Mouse (Mus musculus) liver, embryonic 16.5 days (tissue): ENCODE data around the gene Dusp22. TPM values are rescaled to one million over a fixed set of nuclear protein-coding genes. Genes with fewer than 3 reads are reported as not detected.

Experiments used
- ATAC-seq: fragments of 200-750 bp; cut with Nextera tagmentation; 2 replicates; pipeline ENCODE4 v1.8.0; 2017; ENCODE audit warnings: low read depth, mild to moderate bottlenecking, moderate number of reproducible peaks, moderate library complexity
- H3K27ac ChIP-seq: fragments of 300-500 bp; sonication (generic); 2 replicates; pipeline ENCODE4 v1.5.1; 2014; ENCODE audit warnings: mild to moderate bottlenecking, low read length
- H3K27me3 ChIP-seq: fragments of 300-500 bp; sonication (generic); 2 replicates; pipeline ENCODE4 v1.6.1; 2014; ENCODE audit warnings: low read depth, low read length, mixed read lengths; ENCODE audit not compliant: control insufficient read depth, insufficient read depth
- H3K36me3 ChIP-seq: fragments of 300-500 bp; sonication (generic); 2 replicates; pipeline ENCODE4 v1.6.1; 2014; ENCODE audit warnings: mild to moderate bottlenecking; ENCODE audit not compliant: control insufficient read depth, insufficient read depth
- H3K4me1 ChIP-seq: fragments of 300-500 bp; sonication (generic); 2 replicates; pipeline ENCODE4 v1.6.1; 2014; ENCODE audit warnings: low read depth, low read length, mixed read lengths; ENCODE audit not compliant: control insufficient read depth
- H3K4me2 ChIP-seq: fragments of 300-500 bp; sonication (generic); 2 replicates; pipeline ENCODE4 v1.6.1; 2014; ENCODE audit warnings: low read depth, low read length, mixed read lengths
- H3K4me3 ChIP-seq: fragments of 300-500 bp; sonication (generic); 2 replicates; pipeline ENCODE4 v1.5.1; 2014; ENCODE audit warnings: low read depth, mild to moderate bottlenecking, low read length
- H3K9ac ChIP-seq: fragments of 300-500 bp; sonication (generic); 2 replicates; pipeline ENCODE4 v1.6.1; 2014; ENCODE audit warnings: low read depth, low read length
- H3K9me3 ChIP-seq: fragments of 300-500 bp; sonication (generic); replicated peaks from 2 replicates; pipeline ENCODE4 v1.6.1; 2016; ENCODE audit warnings: low read length; ENCODE audit not compliant: control insufficient read depth
- WGBS: fragments of 180-500 bp; shearing (Covaris S2); extraction: QIAGEN DNeasy Blood & Tissue Kit; methylation state at CpG from one replicate; pipeline ENCODE4 v1.1.7; 2014; ENCODE audit not compliant: insufficient replicate concordance; 5-methylcytosine and 5-hydroxymethylcytosine counted together
- polyA plus RNA-seq: library from polyadenylated mRNA; unstranded; fragments of >200 nt; fragmentation: Nextera tagmentation; extraction: Ambion mirVana; gene quantifications from 2 replicates; pipeline ENCODE4 v1.2.1, GENCODE M21; 2015

Gene Dusp22
- polyA plus RNA-seq, 1 experiment from 2014 or later: 8.2 TPM

DNA sequence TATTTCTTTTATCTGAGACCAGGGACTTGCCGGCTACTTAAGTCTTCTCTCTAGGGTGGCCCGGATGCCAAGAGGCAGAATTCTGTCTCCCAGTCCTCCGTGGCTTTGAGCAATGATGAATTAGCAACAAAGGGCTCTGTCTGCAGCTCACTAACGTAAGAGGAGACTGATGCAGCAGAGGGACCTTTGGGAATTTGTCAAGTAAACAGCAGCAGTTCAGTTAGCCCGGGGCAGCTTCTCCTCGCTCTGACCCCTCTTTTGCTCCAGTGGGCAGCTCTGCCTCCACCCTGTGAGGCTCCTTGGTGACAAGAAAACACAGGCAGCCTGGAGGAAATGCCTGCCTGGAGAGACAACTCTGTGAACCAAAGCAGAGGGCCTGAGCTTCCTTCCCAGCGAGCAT is 62.8 kb downstream of the Dusp22 start:
- 26% methylated on average over 7 of the region's 7 CpGs for WGBS
- Histone ChIP-seq H3K9me3 (no peaks in the 10 kb centered on the region), H3K27me3 (no peaks in the 10 kb centered on the region), H3K4me2 (no peak overlapping the region), H3K36me3 (no peaks in the 10 kb centered on the region), H3K4me3 (no peak overlapping the region), H3K4me1 (no peaks in the 10 kb centered on the region), H3K9ac (no peak overlapping the region), H3K27ac (no peak overlapping the region)
- no peak for ATAC-seq

GRCm38 (mm10) chr13:30723258-30723657 is 63.5 kb downstream of the Dusp22 start:
- no peak overlapping the region for H3K27ac ChIP-seq
- 57% methylated on average over 5 of the region's 5 CpGs for WGBS
- H3K9me3 ChIP-seq: no peaks in the 10 kb centered on the region

GRCm38 (mm10) chr13:30723858-30724257 is 64.1 kb downstream of the Dusp22 start:
- Histone ChIP-seq H3K4me2 (no peak overlapping the region), H3K27ac (no peak overlapping the region), H3K4me3 (no peak overlapping the region), H3K27me3 (no peaks in the 10 kb centered on the region), H3K36me3 (no peaks in the 10 kb centered on the region), H3K9ac (no peak overlapping the region), H3K4me1 (no peaks in the 10 kb centered on the region), H3K9me3 (no peaks in the 10 kb centered on the region)
- 52% methylated on average over 8 of the region's 8 CpGs for WGBS
- ATAC-seq: no peak

More at GRCm38 (mm10) chr13:30723258-30723657, 63.5 kb downstream of the Dusp22 start:
- Histone ChIP-seq H3K36me3 (no peaks in the 10 kb centered on the region), H3K9ac (no peak overlapping the region), H3K4me1 (no peaks in the 10 kb centered on the region), H3K4me3 (no peak overlapping the region), H3K27me3 (no peaks in the 10 kb centered on the region), H3K4me2 (no peak overlapping the region)
- no peak for ATAC-seq

DNA sequence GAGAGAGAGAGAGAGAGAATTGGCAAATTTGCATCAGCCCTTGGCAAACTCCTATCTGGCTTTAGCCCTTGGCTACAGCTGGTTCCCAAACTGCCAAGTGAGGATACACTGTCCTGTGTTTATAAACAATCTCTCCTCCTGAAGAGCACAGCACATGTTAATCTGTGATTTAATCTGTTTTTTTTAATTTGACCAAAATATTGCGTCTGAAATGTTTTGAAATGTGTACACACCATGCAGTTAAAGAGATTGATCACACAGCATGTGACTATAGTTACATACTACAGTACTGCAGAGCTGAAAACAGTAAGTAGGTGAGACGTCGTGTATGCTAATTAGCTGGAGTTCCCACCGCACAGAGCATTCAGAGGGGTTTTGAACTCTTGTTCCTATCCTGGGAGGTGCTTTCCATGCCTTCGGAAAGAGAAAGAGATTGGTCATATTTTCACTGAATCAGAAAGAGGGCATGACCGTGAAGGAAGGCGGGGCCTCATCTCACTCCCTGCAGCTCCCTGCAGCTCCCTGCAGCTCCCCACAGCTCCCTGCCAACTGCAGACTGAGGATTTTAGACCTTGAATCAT is 65.0 kb downstream of the Dusp22 start:
- Histone ChIP-seq H3K4me2 (no peak overlapping the region), H3K36me3 (no peaks in the 10 kb centered on the region), H3K27ac (no peak overlapping the region), H3K9me3 (no peaks in the 10 kb centered on the region), H3K9ac (no peak overlapping the region), H3K4me3 (no peak overlapping the region), H3K4me1 (no peaks in the 10 kb centered on the region), H3K27me3 (no peaks in the 10 kb centered on the region)
- WGBS: 31% methylated on average over 7 of the region's 7 CpGs
- ATAC-seq: no peak

GRCm38 (mm10) chr13:30726879-30727278 is 67.1 kb downstream of the Dusp22 start:
- WGBS: 51% methylated on average over 4 of the region's 4 CpGs

DNA sequence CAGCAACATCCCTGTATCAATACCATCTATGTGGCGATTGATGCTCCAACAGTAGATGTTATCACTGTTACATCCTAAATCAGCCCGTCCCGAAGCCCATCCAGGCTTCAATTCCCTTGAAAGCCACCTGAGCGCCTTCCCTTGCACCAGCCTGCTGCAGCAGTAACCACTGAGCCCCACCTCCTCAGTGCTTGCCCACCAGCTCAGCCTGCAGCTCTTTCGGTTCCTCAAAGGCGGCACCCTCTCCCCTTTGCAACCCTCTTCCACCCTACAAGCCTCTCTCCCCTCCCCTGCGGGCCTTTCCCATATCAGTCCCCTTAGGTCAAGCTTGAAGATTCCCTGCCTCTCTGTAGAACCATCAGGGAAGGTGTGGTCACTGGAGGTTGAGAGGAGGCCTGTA is 68.4 kb downstream of the Dusp22 start:
- no peaks in the 10 kb centered on the region for H3K36me3 ChIP-seq
- no peaks in the 10 kb centered on the region for H3K27me3 ChIP-seq
- H3K27ac ChIP-seq: no peak overlapping the region
- no peak overlapping the region for H3K9ac ChIP-seq
- WGBS: 67% methylated on average over 7 of the region's 7 CpGs
- no peak overlapping the region for H3K4me2 ChIP-seq
- ATAC-seq: no peak
- no peaks in the 10 kb centered on the region for H3K9me3 ChIP-seq
- no peak overlapping the region for H3K4me3 ChIP-seq
- H3K4me1 ChIP-seq: no peaks in the 10 kb centered on the region

More at GRCm38 (mm10) chr13:30726879-30727278, 67.1 kb downstream of the Dusp22 start:
- no peak overlapping the region for H3K27ac ChIP-seq
- H3K9ac ChIP-seq: no peak overlapping the region
- no peaks in the 10 kb centered on the region for H3K9me3 ChIP-seq
- H3K36me3 ChIP-seq: no peaks in the 10 kb centered on the region
- H3K4me3 ChIP-seq: no peak overlapping the region
- H3K4me1 ChIP-seq: no peaks in the 10 kb centered on the region
- no peaks in the 10 kb centered on the region for H3K27me3 ChIP-seq
- H3K4me2 ChIP-seq: no peak overlapping the region
- ATAC-seq: no peak

- no peaks in the 10 kb centered on the region for H3K36me3 ChIP-seq
- H3K4me1 ChIP-seq: no peaks in the 10 kb centered on the region
- no peaks in the 10 kb centered on the region for H3K27me3 ChIP-seq
- no peak overlapping the region for H3K9ac ChIP-seq
- no peak overlapping the region for H3K27ac ChIP-seq
- H3K4me2 ChIP-seq: no peak overlapping the region
- no peaks in the 10 kb centered on the region for H3K9me3 ChIP-seq
- no peak for ATAC-seq
- 45% methylated on average over 6 of the region's 6 CpGs for WGBS
- no peak overlapping the region for H3K4me3 ChIP-seq
Measured at GRCm38 (mm10) chr13:30729245-30729644, 69.4 kb downstream of the Dusp22 start.

DNA sequence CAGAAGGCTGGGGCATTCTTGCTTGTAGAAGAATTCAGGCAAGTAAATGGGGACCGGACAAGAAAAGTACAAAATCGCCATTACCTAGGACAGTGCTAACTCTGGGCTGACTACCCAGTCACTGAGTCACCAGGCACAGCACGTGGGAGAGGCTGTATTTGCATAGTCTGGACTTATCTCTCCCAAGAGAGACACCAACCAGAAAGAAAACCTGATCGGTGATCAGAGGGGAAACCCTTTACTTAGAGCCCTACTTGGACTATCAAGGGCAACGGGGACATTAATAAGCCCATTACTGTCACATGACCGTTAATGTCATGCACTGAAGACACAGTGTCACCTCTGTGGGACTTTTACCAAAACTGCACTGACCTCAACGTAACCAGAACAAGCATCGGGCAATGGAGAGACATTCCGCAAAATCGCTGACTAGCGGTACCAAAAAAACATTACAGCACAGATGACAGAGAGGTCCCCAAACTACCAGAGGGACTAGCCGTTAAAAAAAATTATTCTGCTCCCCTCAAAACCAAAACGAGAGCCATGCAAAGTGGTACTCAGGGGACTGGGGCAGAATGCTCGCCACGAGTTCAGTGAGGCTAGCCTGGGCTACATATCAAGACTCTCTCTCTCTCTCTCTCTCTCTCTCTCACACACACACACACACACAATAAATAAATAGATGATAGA is 70.5 kb downstream of the Dusp22 start:
- H3K9ac ChIP-seq: no peak overlapping the region
- H3K27ac ChIP-seq: no peak overlapping the region
- 72% methylated on average over 15 of the region's 15 CpGs for WGBS
- no peaks in the 10 kb centered on the region for H3K9me3 ChIP-seq
- H3K4me2 ChIP-seq: no peak overlapping the region
- ATAC-seq: no peak
- H3K27me3 ChIP-seq: no peaks in the 10 kb centered on the region
- H3K4me3 ChIP-seq: no peak overlapping the region
- H3K4me1 ChIP-seq: no peaks in the 10 kb centered on the region
- no peaks in the 10 kb centered on the region for H3K36me3 ChIP-seq

DNA sequence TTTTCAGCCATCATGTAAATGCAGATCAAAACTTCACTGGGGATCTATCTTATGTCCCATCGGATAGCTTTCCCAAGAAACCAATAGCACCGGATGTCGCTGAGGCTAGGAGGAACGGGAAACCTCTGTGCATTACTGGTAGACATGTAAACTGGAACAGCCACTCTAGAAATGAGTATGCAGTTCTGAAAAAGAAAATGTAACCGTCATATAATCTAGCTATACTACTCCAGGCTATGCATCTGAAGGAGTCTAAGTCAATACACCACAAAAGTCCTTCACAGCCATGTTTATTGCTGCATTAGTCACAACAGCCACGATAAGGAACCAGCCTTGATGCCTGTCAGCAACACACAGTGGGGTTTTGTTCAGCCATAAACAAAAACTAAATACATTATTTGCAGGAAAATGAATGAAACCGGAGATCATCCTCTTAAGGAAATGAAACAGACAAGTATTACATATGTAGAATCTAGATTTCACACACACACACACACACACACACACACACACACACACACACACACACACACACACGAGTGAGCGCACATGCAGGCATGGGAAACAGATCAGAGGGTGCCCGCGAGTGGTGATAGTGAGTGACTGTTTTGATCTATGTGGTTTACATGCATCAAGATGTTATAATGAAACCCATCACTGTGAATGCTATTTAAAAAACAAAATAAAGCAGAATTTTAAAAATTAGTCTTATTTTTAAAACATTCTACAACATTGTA is 73.1 kb downstream of the Dusp22 start:
- H3K4me3 ChIP-seq: no peak overlapping the region
- H3K9ac ChIP-seq: no peak overlapping the region
- no peaks in the 10 kb centered on the region for H3K9me3 ChIP-seq
- H3K4me2 ChIP-seq: no peak overlapping the region
- no peaks in the 10 kb centered on the region for H3K36me3 ChIP-seq
- no peak for ATAC-seq
- no peaks in the 10 kb centered on the region for H3K27me3 ChIP-seq
- no peaks in the 10 kb centered on the region for H3K4me1 ChIP-seq
- 73% methylated on average over 11 of the region's 11 CpGs for WGBS
- no peak overlapping the region for H3K27ac ChIP-seq
